Mouse (Mus musculus) forebrain, embryonic 14.5 days (tissue): Measurements from ENCODE around the gene Egfl8. TPM values are rescaled to one million over a fixed set of nuclear protein-coding genes. Genes with fewer than 3 reads are reported as not detected.

ENCODE experiments used
- ATAC-seq: fragments of 200-750 bp; cut with Nextera tagmentation; 2 replicates; pipeline ENCODE4 v1.8.0; 2017; ENCODE audit warnings: mild to moderate bottlenecking, moderate library complexity
- DNase-seq: peaks from one replicate; pipeline ENCODE4 v3.0.0-alpha.2; 2015; ENCODE audit warnings: low spot score
- H3K27ac ChIP-seq: fragments of 300-500 bp; sonication (generic); 2 replicates; pipeline ENCODE4 v1.5.1; 2014; ENCODE audit warnings: low read depth, mild to moderate bottlenecking, control low read depth, low read length, moderate library complexity
- H3K27me3 ChIP-seq: fragments of 300-500 bp; sonication (generic); replicated peaks from 2 replicates; pipeline ENCODE4 v1.6.1; 2014; ENCODE audit warnings: low read length, control low read depth, mixed read lengths; ENCODE audit not compliant: control insufficient read depth, insufficient read depth
- H3K36me3 ChIP-seq: fragments of 300-500 bp; sonication (generic); 2 replicates; pipeline ENCODE4 v1.6.1; 2014; ENCODE audit warnings: low read length, control low read depth; ENCODE audit not compliant: control insufficient read depth, insufficient read depth
- H3K4me1 ChIP-seq: fragments of 300-500 bp; sonication (generic); 2 replicates; pipeline ENCODE4 v1.6.1; 2014; ENCODE audit warnings: antibody characterized with exemption, low read length, control low read depth; ENCODE audit not compliant: control insufficient read depth, insufficient read depth
- H3K4me2 ChIP-seq: fragments of 300-500 bp; sonication (generic); 2 replicates; pipeline ENCODE4 v1.6.1; 2014; ENCODE audit warnings: mild to moderate bottlenecking, control low read depth, low read length
- H3K4me3 ChIP-seq: fragments of 300-500 bp; sonication (generic); 2 replicates; pipeline ENCODE4 v1.5.1; 2014; ENCODE audit warnings: low read depth, low read length, control low read depth
- H3K9ac ChIP-seq: fragments of 300-500 bp; sonication (generic); 2 replicates; pipeline ENCODE4 v1.6.1; 2014; ENCODE audit warnings: mild to moderate bottlenecking, low read length, control low read depth, moderate library complexity
- H3K9me3 ChIP-seq: fragments of 300-500 bp; sonication (generic); replicated peaks from 2 replicates; pipeline ENCODE4 v1.6.1; 2016; ENCODE audit warnings: low read length, control low read depth, mixed read lengths; ENCODE audit not compliant: control insufficient read depth
- WGBS: fragments of 180-500 bp; shearing (Covaris S2); extraction: QIAGEN DNeasy Blood & Tissue Kit; methylation state at CpG from one replicate; pipeline ENCODE4 v1.1.7; 2014; 5-methylcytosine and 5-hydroxymethylcytosine counted together
- polyA plus RNA-seq: library from polyadenylated mRNA; unstranded; fragments of >200 nt; fragmentation: Nextera tagmentation; extraction: Ambion mirVana; gene quantifications from 2 replicates; pipeline ENCODE4 v1.2.1, GENCODE M21; 2014

Egfl8 gene
- polyA plus RNA-seq, 1 experiment from 2014 or later = 7.6 TPM

DNA sequence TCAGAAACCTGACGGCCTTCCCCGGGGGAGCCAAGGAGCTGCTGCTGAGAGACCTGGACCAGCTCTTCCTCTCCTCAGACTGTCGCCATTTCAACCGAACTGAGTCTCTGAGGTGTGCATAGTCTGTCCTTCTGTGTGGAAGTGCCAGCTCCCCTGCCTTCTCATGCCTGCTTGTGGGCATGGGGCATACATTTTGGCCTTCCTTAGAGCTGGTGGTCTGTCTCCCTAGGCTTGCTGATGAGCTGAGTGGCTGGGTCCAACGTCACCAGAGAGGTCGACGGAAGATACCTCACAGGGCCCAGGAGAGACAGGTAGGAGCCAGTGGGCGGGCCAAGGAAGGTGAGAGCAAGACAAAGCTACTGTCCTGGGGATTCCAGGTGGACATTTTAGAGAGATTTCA, 37.2 kb upstream of the Egfl8 start:
- Histone ChIP-seq H3K27ac (no peak overlapping the region), H3K4me3 (no peak overlapping the region), H3K36me3 (peaks cover 63% of the 10 kb centered on the region), H3K9ac (no peak overlapping the region), H3K27me3 (no peaks in the 10 kb centered on the region), H3K9me3 (no peaks in the 10 kb centered on the region), H3K4me1 (peaks cover 2% of the 10 kb centered on the region), H3K4me2 (no peak overlapping the region)
- ATAC-seq (no peak), DNase-seq (no peak)
- 91% methylated on average over 8 of the region's 8 CpGs for WGBS

DNA sequence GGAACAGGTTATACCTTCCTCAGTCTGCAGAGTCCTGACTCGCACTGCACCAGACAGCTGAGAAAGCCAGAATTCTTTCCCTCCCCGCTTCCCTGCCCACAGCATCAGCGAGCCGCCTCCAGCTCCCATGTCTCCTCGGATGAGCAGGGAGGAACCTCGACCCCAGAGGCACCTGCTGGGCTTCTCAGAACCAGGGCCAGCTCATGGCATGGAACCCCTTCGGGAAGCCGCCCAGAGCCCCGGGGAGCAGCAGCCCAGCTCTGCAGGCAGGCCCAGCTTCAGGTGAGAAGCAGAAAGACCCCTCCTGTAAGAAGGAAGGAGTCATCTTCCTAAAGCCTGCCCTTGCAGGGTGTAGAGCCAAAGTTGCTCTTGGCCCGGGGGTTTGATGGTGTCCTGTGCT, 36.8 kb upstream of the Egfl8 start:
- Histone ChIP-seq H3K9me3 (no peaks in the 10 kb centered on the region), H3K36me3 (peaks cover 63% of the 10 kb centered on the region), H3K27ac (no peak overlapping the region), H3K4me3 (no peak overlapping the region), H3K4me2 (no peak overlapping the region), H3K9ac (no peak overlapping the region), H3K4me1 (peaks cover 7% of the 10 kb centered on the region), H3K27me3 (no peaks in the 10 kb centered on the region)
- 89% methylated on average over 10 of the region's 10 CpGs for WGBS
- ATAC-seq (no peak), DNase-seq (no peak)

DNA sequence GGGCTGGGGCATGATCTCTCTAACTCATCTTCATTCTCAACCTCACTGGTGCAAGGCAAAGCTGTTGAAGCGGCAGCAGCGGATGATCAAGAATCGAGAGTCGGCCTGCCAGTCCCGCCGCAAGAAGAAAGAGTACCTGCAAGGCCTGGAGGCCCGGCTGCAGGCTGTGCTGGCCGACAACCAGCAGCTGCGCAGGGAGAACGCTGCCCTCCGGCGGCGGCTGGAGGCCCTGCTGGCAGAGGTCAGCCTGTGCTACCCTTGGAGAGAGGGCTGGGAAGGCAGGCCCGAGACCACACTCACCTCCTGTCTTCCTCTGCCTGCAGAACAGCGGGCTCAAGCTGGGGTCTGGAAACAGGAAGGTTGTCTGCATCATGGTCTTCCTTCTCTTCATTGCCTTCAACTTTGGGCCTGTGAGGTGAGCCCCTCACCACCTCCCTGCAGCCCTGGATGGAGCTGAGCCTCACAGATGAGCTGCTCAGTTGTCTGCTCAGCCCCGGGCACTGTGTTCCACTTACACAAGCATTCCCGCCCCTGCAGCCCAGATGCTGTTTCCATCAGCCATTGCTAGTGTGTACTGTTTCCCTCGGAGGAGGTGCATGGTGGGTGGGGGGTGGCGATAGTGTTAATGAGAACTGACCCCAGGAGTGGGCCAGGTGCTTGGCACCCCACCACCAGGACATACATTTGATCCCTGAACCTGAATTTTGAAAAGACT, 35.9 kb upstream of the Egfl8 start:
- Histone ChIP-seq H3K4me3 (no peak overlapping the region), H3K9ac (no peak overlapping the region), H3K4me2 (no peak overlapping the region), H3K27me3 (no peaks in the 10 kb centered on the region), H3K27ac (no peak overlapping the region), H3K4me1 (peaks cover 7% of the 10 kb centered on the region), H3K9me3 (no peaks in the 10 kb centered on the region), H3K36me3 (peaks cover 63% of the 10 kb centered on the region)
- 45% methylated on average over 19 of the region's 19 CpGs for WGBS
- ATAC-seq (no peak), DNase-seq (no peak)

DNA sequence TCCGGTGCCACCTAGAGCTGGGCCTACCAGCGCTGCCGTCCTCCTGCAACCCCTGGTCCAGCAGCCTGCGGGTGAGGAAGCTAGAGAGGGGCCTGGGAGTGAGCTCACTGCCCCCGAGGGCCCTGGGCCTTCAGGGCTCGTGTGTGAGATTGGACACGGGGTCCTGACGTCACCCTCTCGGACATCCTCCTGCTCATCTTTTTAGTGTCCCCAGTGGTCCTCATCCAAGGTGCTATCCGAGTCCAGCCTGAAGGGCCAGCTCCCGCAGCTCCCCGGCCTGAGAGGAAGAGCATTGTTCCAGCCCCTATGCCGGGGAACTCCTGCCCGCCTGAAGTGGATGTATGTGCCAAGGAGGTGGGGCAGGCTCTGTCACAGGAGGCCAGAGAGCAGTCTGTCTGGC, 35.0 kb upstream of the Egfl8 start:
- no peak overlapping the region for H3K4me3 ChIP-seq
- H3K4me1 ChIP-seq = peaks cover 7% of the 10 kb centered on the region
- no peak for DNase-seq
- no peak overlapping the region for H3K27ac ChIP-seq
- H3K9ac ChIP-seq = no peak overlapping the region
- no peaks in the 10 kb centered on the region for H3K27me3 ChIP-seq
- no peak overlapping the region for H3K4me2 ChIP-seq
- H3K9me3 ChIP-seq = no peaks in the 10 kb centered on the region
- 90% methylated on average over 14 of the region's 14 CpGs for WGBS
- H3K36me3 ChIP-seq = peaks cover 63% of the 10 kb centered on the region
- ATAC-seq = no peak

GRCm38 (mm10) chr17:34649106-34649864, 33.5 kb upstream of the Egfl8 start:
- H3K4me3 ChIP-seq = no peak overlapping the region
- peaks cover 14% of the 10 kb centered on the region for H3K4me1 ChIP-seq
- no peak for DNase-seq
- H3K4me2 ChIP-seq = no peak overlapping the region
- H3K9me3 ChIP-seq = no peaks in the 10 kb centered on the region
- no peak for ATAC-seq
- no peak overlapping the region for H3K9ac ChIP-seq
- peaks cover 53% of the 10 kb centered on the region for H3K36me3 ChIP-seq
- WGBS = 86% methylated on average over 18 of the region's 18 CpGs
- H3K27ac ChIP-seq = no peak overlapping the region
- no peaks in the 10 kb centered on the region for H3K27me3 ChIP-seq

- ATAC-seq (no peak), DNase-seq (no peak)
- Histone ChIP-seq H3K27me3 (no peaks in the 10 kb centered on the region), H3K36me3 (peaks cover 44% of the 10 kb centered on the region), H3K4me2 (peak overlapping the region; percentile 86), H3K27ac (no peak overlapping the region), H3K9ac (peak overlapping the region; percentile 98), H3K9me3 (no peaks in the 10 kb centered on the region), H3K4me3 (peak overlapping the region; percentile 98; the same call in 1 of the 2 replicates), H3K4me1 (peaks cover 14% of the 10 kb centered on the region)
- WGBS = 85% methylated on average over 16 of the region's 16 CpGs
Measured at GRCm38 (mm10) chr17:34648141-34648890, 32.5 kb upstream of the Egfl8 start.

- 1% methylated on average over 66 of the region's 66 CpGs for WGBS
- ATAC-seq = peak; percentile 97
- H3K4me3 ChIP-seq = peak within 1 kb of the TSS; percentile 98
- peaks cover 32% of the 10 kb centered on the region for H3K36me3 ChIP-seq
- peak; percentile 100 for DNase-seq
- H3K9ac ChIP-seq = peak within 1 kb of the TSS; percentile 98
- H3K4me2 ChIP-seq = peak within 1 kb of the TSS; percentile 86
- peaks cover 14% of the 10 kb centered on the region for H3K4me1 ChIP-seq
- H3K27ac ChIP-seq = peak within 1 kb of the TSS; percentile 79
- no peaks in the 10 kb centered on the region for H3K27me3 ChIP-seq
- no peaks in the 10 kb centered on the region for H3K9me3 ChIP-seq
Measured at GRCm38 (mm10) chr17:34646906-34647787, 31.4 kb upstream of the Egfl8 start, which contains the start of gene Atf6b. Gene Atf6b, plus strand, starts transcription at chr17:34647146.

DNA sequence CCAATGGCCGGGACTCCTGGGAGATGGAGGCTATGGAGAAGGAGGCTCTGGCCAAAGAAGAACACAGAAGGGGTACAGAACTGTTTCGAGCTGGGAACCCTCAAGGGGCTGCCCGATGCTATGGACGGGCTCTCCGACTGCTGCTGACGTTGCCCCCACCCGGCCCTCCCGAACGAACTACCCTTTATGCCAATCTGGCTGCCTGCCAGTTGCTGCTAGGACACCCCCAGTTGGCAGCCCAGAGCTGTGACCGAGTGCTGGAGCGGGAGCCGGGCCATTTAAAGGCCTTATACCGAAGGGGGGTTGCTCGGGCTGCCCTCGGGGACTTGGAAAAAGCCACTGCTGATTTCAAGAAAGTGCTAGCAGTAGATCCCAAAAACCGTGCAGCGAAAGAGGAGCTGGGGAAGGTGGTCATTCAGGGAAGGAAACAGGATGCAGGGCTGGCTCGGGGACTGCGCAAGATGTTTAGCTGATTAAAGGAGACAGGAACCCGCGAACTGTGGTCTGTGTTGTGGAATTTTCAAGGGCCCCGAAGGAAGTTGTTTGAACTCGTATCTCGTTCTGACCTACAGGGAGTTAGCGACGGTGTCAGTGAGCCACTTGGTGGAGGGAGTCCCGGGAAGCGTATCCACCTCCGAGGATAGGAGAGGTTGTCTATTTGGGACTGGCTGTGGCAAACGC, 30.2 kb upstream of the Egfl8 start:
- H3K9me3 ChIP-seq = no peaks in the 10 kb centered on the region
- H3K4me2 ChIP-seq = peak overlapping the region; percentile 30; the same call in 1 of the 2 replicates
- H3K27ac ChIP-seq = no peak overlapping the region
- WGBS = 87% methylated on average over 30 of the region's 30 CpGs
- peaks cover 17% of the 10 kb centered on the region for H3K4me1 ChIP-seq
- no peak overlapping the region for H3K9ac ChIP-seq
- no peak for DNase-seq
- no peak for ATAC-seq
- H3K4me3 ChIP-seq = no peak overlapping the region
- H3K36me3 ChIP-seq = peaks cover 21% of the 10 kb centered on the region
- no peaks in the 10 kb centered on the region for H3K27me3 ChIP-seq
